ENCODE assay signal across 9 mouse cellular contexts in genomic region chr19:6286434-6287401, GRCm38 (mm10). TPM values are rescaled to one million over a fixed set of nuclear protein-coding genes. Genes with fewer than 3 reads are reported as not detected.
DNase-seq lines count a peak whose midpoint lies in the region; ATAC-seq lines count a peak whose summit lies in the region.
"Had no signal": no experiment of that assay in that cellular context is flagged by ENCODE, and none has a peak within 500 bp of the region (broad histone marks: within the 10 kb centered on the region; RNA-seq: fewer than 3 reads in every experiment).

No protein-coding gene starts in this region.

- no peaks in the 10 kb centered on the region for H3K27me3 ChIP-seq in erythroblast, embryonic 14.5 days (ENCODE audit: control insufficient read depth)
- no peaks in the 10 kb centered on the region for H3K27me3 ChIP-seq in stomach, embryonic 15.5 days (replicated peaks)
- H3K27me3 ChIP-seq: kidney, embryonic 15.5 days had no signal

- intact Hi-C loops in heart, postnatal 14 days (cut with DNase I), result no loop called here

- H3K9ac ChIP-seq in stomach, embryonic 15.5 days, result no peak overlapping the region
- H3K9ac ChIP-seq: kidney, embryonic 15.5 days had no signal

- H3K4me2 ChIP-seq in stomach, embryonic 15.5 days, result 0 out of 2 replicates have a peak overlapping the region, but pooled peaks have one; percentile 0
- H3K4me2 ChIP-seq: kidney, embryonic 15.5 days had no signal

- H3K9me3 ChIP-seq in erythroblast, embryonic 14.5 days (ENCODE audit: control insufficient read depth, low read length), result no peaks in the 10 kb centered on the region
- no peaks in the 10 kb centered on the region for H3K9me3 ChIP-seq in stomach, embryonic 15.5 days
- H3K9me3 ChIP-seq: kidney, embryonic 15.5 days had no signal

- ATAC-seq in erythroblast, adult 5-6 weeks (replicated peaks; ENCODE audit: low FRiP score, poor library complexity, severe bottlenecking), result no peak
- no peak for ATAC-seq in stomach, embryonic 15.5 days (ENCODE audit: insufficient read depth, low FRiP score, low read depth)

- H3K27ac ChIP-seq in stomach, embryonic 15.5 days, result no peak overlapping the region
- H3K27ac ChIP-seq: kidney, embryonic 15.5 days had no signal

- WGBS in stomach, embryonic 15.5 days, result 83% methylated on average over 19 of the region's 19 CpGs

- DNase-seq in ovary, adult 18-20 months (ENCODE audit: low spot score), result peak; percentile 45
- no peak for DNase-seq in ovary, postnatal 14 days (ENCODE audit: low spot score)
- peak; percentile 58 to 65 for DNase-seq in heart, postnatal 14 days
- DNase-seq in yolk sac, embryonic 10.5 days (ENCODE audit: low spot score), result no peak
- no peak for DNase-seq in adrenal gland, postnatal 14 days

- H3K36me3 ChIP-seq in erythroblast, embryonic 14.5 days (ENCODE audit: control insufficient read depth), result peaks cover 96% of the 10 kb centered on the region
- peaks cover 19% of the 10 kb centered on the region for H3K36me3 ChIP-seq in stomach, embryonic 15.5 days

- H3K4me1 ChIP-seq in erythroblast, embryonic 14.5 days (ENCODE audit: control insufficient read depth), result peaks cover 97% of the 10 kb centered on the region
- peaks cover 37% of the 10 kb centered on the region; the same call in 1 of the 2 replicates for H3K4me1 ChIP-seq in stomach, embryonic 15.5 days

- peak overlapping the region; percentile 28 for H3K4me3 ChIP-seq in erythroblast, embryonic 14.5 days (replicated peaks)
- no peak overlapping the region for H3K4me3 ChIP-seq in stomach, embryonic 15.5 days (replicated peaks)
- H3K4me3 ChIP-seq: kidney, embryonic 15.5 days had no signal

RNA-seq across cellular contexts. Expression of gene Ehd1, which starts 10.2 kb away (rescaled TPM):
- polyA plus RNA-seq in erythroblast, embryonic 14.5 days (2012), result 31.6 and 32.9 TPM in 2 replicates
- 12.7 and 13.2 TPM in 2 replicates for total RNA-seq in erythroblast, adult 5-6 weeks (2015; ENCODE audit: low replicate concordance)
- 25.8 and 25.9 TPM in 2 replicates for total RNA-seq in erythroblast, adult 5-6 weeks (2017; ENCODE audit: low replicate concordance)
- total RNA-seq in heart, postnatal 14 days (2021), result 100 to 1,000 TPM; 163 to 172 TPM
- 67.3 and 73.4 TPM in 2 replicates for polyA plus RNA-seq in stomach, embryonic 15.5 days (2015; fragmentation: Nextera tagmentation; extraction: Ambion mirVana)
- total RNA-seq in adrenal gland, postnatal 14 days (2021), result 116 and 118 TPM in 2 replicates

RNA-seq across cellular contexts. Expression of gene Cdc42bpg, which starts 19.5 kb away (rescaled TPM):
- 0.62 and 0.69 TPM in 2 replicates for polyA plus RNA-seq in erythroblast, embryonic 14.5 days (2012)
- 0.21 TPM in 1 of 2 replicates, not detected in the other for total RNA-seq in erythroblast, adult 5-6 weeks (2015; ENCODE audit: low replicate concordance)
- total RNA-seq in erythroblast, adult 5-6 weeks (2017; ENCODE audit: low replicate concordance), result 0.17 and 0.70 TPM in 2 replicates
- total RNA-seq in heart, postnatal 14 days (2021), result 1 to 10 TPM; 8.9 to 9.8 TPM
- polyA plus RNA-seq in stomach, embryonic 15.5 days (2015; fragmentation: Nextera tagmentation; extraction: Ambion mirVana), result 1.3 and 1.5 TPM in 2 replicates
- 9.9 and 11.5 TPM in 2 replicates for total RNA-seq in adrenal gland, postnatal 14 days (2021)

RNA-seq across cellular contexts. Expression of gene Atg2a, which starts 45.2 kb away (rescaled TPM):
- polyA plus RNA-seq in erythroblast, embryonic 14.5 days (2012), result 5.6 and 6.0 TPM in 2 replicates
- 32.4 and 33.4 TPM in 2 replicates for total RNA-seq in erythroblast, adult 5-6 weeks (2015; ENCODE audit: low replicate concordance)
- total RNA-seq in erythroblast, adult 5-6 weeks (2017; ENCODE audit: low replicate concordance), result 32.2 and 39.0 TPM in 2 replicates
- 10 to 100 TPM; 20.4 to 22.7 TPM for total RNA-seq in heart, postnatal 14 days (2021)
- polyA plus RNA-seq in stomach, embryonic 15.5 days (2015; fragmentation: Nextera tagmentation; extraction: Ambion mirVana), result 7.6 and 10.6 TPM in 2 replicates
- total RNA-seq in adrenal gland, postnatal 14 days (2021), result 27.5 and 30.6 TPM in 2 replicates

RNA-seq across cellular contexts. Expression of gene Men1, which starts 48.1 kb away (rescaled TPM):
- polyA plus RNA-seq in erythroblast, embryonic 14.5 days (2012), result 6.4 and 8.3 TPM in 2 replicates
- 6.0 and 7.3 TPM in 2 replicates for total RNA-seq in erythroblast, adult 5-6 weeks (2015; ENCODE audit: low replicate concordance)
- total RNA-seq in erythroblast, adult 5-6 weeks (2017; ENCODE audit: low replicate concordance), result 2.5 and 9.6 TPM in 2 replicates
- total RNA-seq in heart, postnatal 14 days (2021), result 10 to 100 TPM; 18.2 to 18.5 TPM
- polyA plus RNA-seq in stomach, embryonic 15.5 days (2015; fragmentation: Nextera tagmentation; extraction: Ambion mirVana), result 70.2 and 74.3 TPM in 2 replicates
- total RNA-seq in adrenal gland, postnatal 14 days (2021), result 35.4 and 42.6 TPM in 2 replicates

RNA-seq across cellular contexts. Expression of gene Ppp2r5b, which starts 51.0 kb away (rescaled TPM):
- 2.8 and 3.0 TPM in 2 replicates for polyA plus RNA-seq in erythroblast, embryonic 14.5 days (2012)
- 45.5 and 51.0 TPM in 2 replicates for total RNA-seq in erythroblast, adult 5-6 weeks (2015; ENCODE audit: low replicate concordance)
- 117 and 295 TPM in 2 replicates for total RNA-seq in erythroblast, adult 5-6 weeks (2017; ENCODE audit: low replicate concordance)
- total RNA-seq in heart, postnatal 14 days (2021), result 10 to 100 TPM; 31.4 to 35.1 TPM
- polyA plus RNA-seq in stomach, embryonic 15.5 days (2015; fragmentation: Nextera tagmentation; extraction: Ambion mirVana), result 20.5 and 23.7 TPM in 2 replicates
- 64.8 and 67.0 TPM in 2 replicates for total RNA-seq in adrenal gland, postnatal 14 days (2021)

Comparison
In these comparisons a context has a peak if more than half of its experiments do, and no peak if none do; other contexts are left out.
1. DNase-seq: peak in ovary, adult 18-20 months (single experiment) and heart, postnatal 14 days (2 of 2); none in ovary, postnatal 14 days (single experiment), yolk sac, embryonic 10.5 days (single experiment) and adrenal gland, postnatal 14 days (single experiment).